In genomic region chr17:74869556-74869955, GRCm38 (mm10) we compare ENCODE assay signal across 12 mouse cellular contexts.
DNase-seq lines count a peak whose midpoint lies in the region; ATAC-seq lines count a peak whose summit lies in the region.
"Had no signal": no experiment of that assay in that cellular context is flagged by ENCODE, and none has a peak within 500 bp of the region (broad histone marks: within the 10 kb centered on the region; RNA-seq: fewer than 3 reads in every experiment).

No protein-coding gene starts in this region.

- H3K4me3 ChIP-seq in heart, embryonic 13.5 days: no peak overlapping the region
- H3K4me3 ChIP-seq in limb, embryonic 12.5 days (replicated peaks): no peak overlapping the region
- H3K4me3 ChIP-seq: liver, embryonic 15.5 days; neural tube, embryonic 12.5 days had no signal

- H3K27ac ChIP-seq in heart, embryonic 13.5 days (replicated peaks): peak overlapping the region; percentile 97
- H3K27ac ChIP-seq in limb, embryonic 12.5 days: peak overlapping the region; percentile 76
- H3K27ac ChIP-seq: neural tube, embryonic 12.5 days had no signal

- H3K9ac ChIP-seq in heart, embryonic 13.5 days: peak overlapping the region; percentile 63
- no peak overlapping the region for H3K9ac ChIP-seq in limb, embryonic 12.5 days (replicated peaks)
- H3K9ac ChIP-seq: liver, embryonic 15.5 days; neural tube, embryonic 12.5 days had no signal

- DNase-seq in heart, postnatal 14 days: no peak
- DNase-seq in 3T3-L1 (ENCODE audit: low read depth, low spot score) (peak; percentile 88), NIH3T3 (ENCODE audit: low read depth) (peak; percentile 61)
- no peak for DNase-seq in embryo, embryonic 10.5 days (ENCODE audit: low spot score)
- DNase-seq: cerebellum, adult 11 months; right cerebral cortex, postnatal 25 days; thymus, postnatal 25 days had no signal

- no peaks in the 10 kb centered on the region for H3K9me3 ChIP-seq in heart, embryonic 13.5 days
- H3K9me3 ChIP-seq in limb, embryonic 12.5 days: no peaks in the 10 kb centered on the region
- H3K9me3 ChIP-seq: liver, embryonic 15.5 days; neural tube, embryonic 12.5 days had no signal

- no peak for ATAC-seq in heart, embryonic 13.5 days (ENCODE audit: extremely low read depth, insufficient number of reproducible peaks, low FRiP score, low TSS enrichment)
- ATAC-seq in limb, embryonic 12.5 days (ENCODE audit: insufficient number of reproducible peaks, insufficient read depth, low FRiP score, low TSS enrichment, low read depth): 0 out of 2 replicates have a peak, but pooled peaks have one; percentile 32
- ATAC-seq in cerebellum, adult (ENCODE audit: insufficient number of reproducible peaks, low FRiP score, low TSS enrichment): no peak

- no peaks in the 10 kb centered on the region for H3K36me3 ChIP-seq in heart, embryonic 13.5 days
- no peaks in the 10 kb centered on the region for H3K36me3 ChIP-seq in limb, embryonic 12.5 days
- H3K36me3 ChIP-seq: liver, embryonic 15.5 days; neural tube, embryonic 12.5 days had no signal

- WGBS in heart, embryonic 13.5 days: 58% methylated on average over 8 of the region's 8 CpGs
- WGBS in limb, embryonic 12.5 days: 61% methylated on average over 8 of the region's 8 CpGs

- H3K27me3 ChIP-seq in heart, embryonic 13.5 days (replicated peaks): no peaks in the 10 kb centered on the region
- H3K27me3 ChIP-seq in limb, embryonic 12.5 days: no peaks in the 10 kb centered on the region
- H3K27me3 ChIP-seq: liver, embryonic 15.5 days; neural tube, embryonic 12.5 days had no signal

- H3K4me2 ChIP-seq in heart, embryonic 13.5 days: no peak overlapping the region
- H3K4me2 ChIP-seq in limb, embryonic 12.5 days: no peak overlapping the region
- H3K4me2 ChIP-seq: liver, embryonic 15.5 days; neural tube, embryonic 12.5 days had no signal

- intact Hi-C loops in heart, postnatal 14 days (cut with DNase I): loop anchor here (5.0 kb wide), 1 partner anchor 133 kb away; no protein-coding TSS in a partner anchor

- peaks cover 82% of the 10 kb centered on the region for H3K4me1 ChIP-seq in heart, embryonic 13.5 days
- H3K4me1 ChIP-seq in limb, embryonic 12.5 days (replicated peaks): peaks cover 59% of the 10 kb centered on the region

Comparison
In these comparisons a context has a peak if more than half of its experiments do, and no peak if none do; other contexts are left out.
1. DNase-seq: peak in 3T3-L1 (single experiment) and NIH3T3 (single experiment); none in heart, postnatal 14 days (0 of 2) and embryo, embryonic 10.5 days (single experiment).